Mouse (Mus musculus) cortical plate, adult 2 months (tissue): ENCODE data around the gene Sdhc.

Experiments
- CTCF ChIP-seq: fragments of 200-500 bp; IDR thresholded peaks from 2 replicates; pipeline ENCODE4 v1.5.1; 2011; ENCODE audit warnings: mild to moderate bottlenecking, control low read depth, low read length; ENCODE audit not compliant: insufficient read depth; ENCODE audit errors: extremely low read depth
- POLR2A ChIP-seq: fragments of 200-500 bp; IDR thresholded peaks from 2 replicates; pipeline ENCODE4 v1.6.1; 2011; ENCODE audit warnings: mild to moderate bottlenecking, low read length, control low read depth; ENCODE audit not compliant: insufficient read depth; ENCODE audit errors: extremely low read depth

DNA sequence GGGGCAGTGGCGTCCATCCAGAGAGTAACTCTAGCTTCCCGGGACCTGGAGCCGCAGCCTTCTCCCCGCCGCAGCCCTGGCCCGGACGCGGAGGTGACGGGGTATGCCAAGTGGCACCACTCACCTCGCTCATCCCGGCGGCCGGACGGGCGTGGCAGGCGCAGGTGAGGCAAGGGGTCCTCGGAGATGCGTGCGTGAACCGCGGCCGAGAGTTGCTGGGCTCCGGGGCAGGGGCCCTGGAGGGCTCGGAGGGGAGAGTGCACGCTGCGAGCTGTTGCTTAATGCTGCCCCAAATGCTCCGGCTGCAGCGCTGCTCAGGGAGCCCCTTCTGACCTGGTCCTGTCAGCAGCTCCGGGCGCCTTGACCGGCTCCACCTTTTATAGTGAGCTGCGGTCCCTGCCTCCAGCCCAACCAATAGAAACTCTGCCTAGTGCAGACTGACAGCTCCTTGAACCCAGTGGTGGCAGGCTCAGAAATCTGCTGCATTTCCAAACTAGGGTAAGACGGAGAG lies 45.5 kb upstream of the Sdhc start, which contains the start of gene Pcp4l1:
- no peak for TF ChIP-seq CTCF
- peak; percentile 68 for TF ChIP-seq POLR2A
